In the genomic region with DNA sequence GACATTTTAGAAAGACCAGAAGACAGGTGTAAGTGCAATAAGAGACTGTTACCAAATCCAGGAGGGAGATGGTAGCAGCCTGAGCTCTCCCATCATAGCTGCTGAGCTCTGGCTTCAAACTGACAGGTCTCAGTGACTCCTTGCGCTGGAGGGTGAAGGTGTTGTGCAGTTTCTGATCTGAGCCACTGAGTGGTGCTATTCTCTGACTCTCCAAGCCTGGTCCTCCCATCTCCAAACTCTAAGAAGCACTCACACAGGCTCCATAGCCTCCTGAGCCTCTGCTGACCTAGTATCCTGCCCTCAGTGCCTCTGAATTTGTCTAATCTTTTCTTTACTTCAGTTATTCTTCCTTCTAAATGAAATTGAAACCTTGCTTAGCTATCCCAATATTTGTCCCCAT, we compare ENCODE assay signal across 12 mouse cellular contexts. TPM values are rescaled to one million over a fixed set of nuclear protein-coding genes. Genes with fewer than 3 reads are reported as not detected.
A peak's percentile ranks its signal among the peaks of the same experiment; 100 is the strongest.
DNase-seq lines count a peak whose midpoint lies in the region; ATAC-seq and TF ChIP-seq lines count a peak whose summit lies in the region.
"Had no signal": no experiment of that assay in that cellular context is flagged by ENCODE, and none has a peak within 500 bp of the region (broad histone marks: within the 10 kb centered on the region; RNA-seq: fewer than 3 reads in every experiment).

No protein-coding gene starts in this region.

- no peaks in the 10 kb centered on the region for H3K27me3 ChIP-seq in embryonic facial prominence, embryonic 11.5 days (ENCODE audit: control insufficient read depth, insufficient read depth, low read length)
- peaks cover 48% of the 10 kb centered on the region for H3K27me3 ChIP-seq in embryonic facial prominence, embryonic 10.5 days (replicated peaks; ENCODE audit: low read depth, poor library complexity, severe bottlenecking)
- no peaks in the 10 kb centered on the region for H3K27me3 ChIP-seq in lung, embryonic 14.5 days (ENCODE audit: insufficient read depth, low read length)

- DNase-seq in embryonic facial prominence, embryonic 11.5 days (ENCODE audit: low spot score) = peak; percentile 39
- no peak for DNase-seq in embryonic facial prominence, embryonic 10.5 days (ENCODE audit: low spot score)
- DNase-seq in lung, embryonic 14.5 days = peak; percentile 35
- DNase-seq in lung, postnatal 14 days = no peak
- peak; percentile 69 for DNase-seq in MN1 (ENCODE audit: low spot score)
- DNase-seq in spleen, postnatal 4 days (ENCODE audit: low spot score in 2 of 2) = no peak
- no peak for DNase-seq in gastrocnemius, postnatal 4 days (ENCODE audit: low spot score in 2 of 2)
- DNase-seq: liver, embryonic 13.5 days had no signal

- peak; percentile 51 for TF ChIP-seq CTCF in lung, embryonic 14.5 days (IDR thresholded peaks at IDR 0.05; ENCODE audit: low read depth)

- no peaks in the 10 kb centered on the region for H3K36me3 ChIP-seq in embryonic facial prominence, embryonic 11.5 days (replicated peaks; ENCODE audit: control insufficient read depth, insufficient read depth, low read depth, low read length)
- H3K36me3 ChIP-seq in embryonic facial prominence, embryonic 10.5 days (replicated peaks) = no peaks in the 10 kb centered on the region
- no peaks in the 10 kb centered on the region for H3K36me3 ChIP-seq in lung, embryonic 14.5 days (ENCODE audit: insufficient read depth)
- H3K36me3 ChIP-seq: heart, embryonic 13.5 days; liver, embryonic 13.5 days; neural tube, embryonic 12.5 days had no signal

- no peaks in the 10 kb centered on the region for H3K9me3 ChIP-seq in embryonic facial prominence, embryonic 11.5 days (replicated peaks; ENCODE audit: control insufficient read depth, low read length)
- H3K9me3 ChIP-seq in embryonic facial prominence, embryonic 10.5 days = no peaks in the 10 kb centered on the region
- H3K9me3 ChIP-seq in lung, embryonic 14.5 days (ENCODE audit: low read depth, low read length) = no peaks in the 10 kb centered on the region
- H3K9me3 ChIP-seq: heart, embryonic 13.5 days; liver, embryonic 13.5 days; neural tube, embryonic 12.5 days had no signal

- no peak overlapping the region for H3K9ac ChIP-seq in embryonic facial prominence, embryonic 11.5 days (replicated peaks; ENCODE audit: low read length)
- no peak overlapping the region for H3K9ac ChIP-seq in lung, embryonic 14.5 days
- H3K9ac ChIP-seq: heart, embryonic 13.5 days; liver, embryonic 13.5 days; neural tube, embryonic 12.5 days had no signal

- H3K4me2 ChIP-seq in embryonic facial prominence, embryonic 11.5 days (ENCODE audit: low read depth, low read length) = no peak overlapping the region
- H3K4me2 ChIP-seq in lung, embryonic 14.5 days = no peak overlapping the region
- H3K4me2 ChIP-seq: heart, embryonic 13.5 days; liver, embryonic 13.5 days; neural tube, embryonic 12.5 days had no signal

- no peaks in the 10 kb centered on the region for H3K4me1 ChIP-seq in embryonic facial prominence, embryonic 11.5 days (ENCODE audit: control insufficient read depth, insufficient read depth, low read length)
- H3K4me1 ChIP-seq in embryonic facial prominence, embryonic 10.5 days = peaks cover 11% of the 10 kb centered on the region
- H3K4me1 ChIP-seq in lung, embryonic 14.5 days (ENCODE audit: insufficient read depth) = no peaks in the 10 kb centered on the region
- H3K4me1 ChIP-seq: heart, embryonic 13.5 days; liver, embryonic 13.5 days had no signal

- no peak overlapping the region for H3K27ac ChIP-seq in embryonic facial prominence, embryonic 11.5 days (replicated peaks; ENCODE audit: low read depth, low read length)
- H3K27ac ChIP-seq in embryonic facial prominence, embryonic 10.5 days (replicated peaks) = no peak overlapping the region
- H3K27ac ChIP-seq in lung, embryonic 14.5 days (ENCODE audit: low read depth) = no peak overlapping the region
- H3K27ac ChIP-seq: heart, embryonic 13.5 days; liver, embryonic 13.5 days; neural tube, embryonic 12.5 days had no signal

- 9% methylated on average over 1 of the region's 1 CpGs for WGBS in embryonic facial prominence, embryonic 11.5 days
- 11% methylated on average over 1 of the region's 1 CpGs for WGBS in embryonic facial prominence, embryonic 10.5 days
- WGBS in lung, embryonic 14.5 days = 10% methylated on average over 1 of the region's 1 CpGs

- H3K4me3 ChIP-seq in embryonic facial prominence, embryonic 11.5 days (ENCODE audit: low read depth, low read length) = no peak overlapping the region
- no peak overlapping the region for H3K4me3 ChIP-seq in embryonic facial prominence, embryonic 10.5 days
- no peak overlapping the region for H3K4me3 ChIP-seq in lung, embryonic 14.5 days (ENCODE audit: low read depth, low read length)
- H3K4me3 ChIP-seq: heart, embryonic 13.5 days; liver, embryonic 13.5 days; neural tube, embryonic 12.5 days had no signal

- no peak for ATAC-seq in embryonic facial prominence, embryonic 11.5 days (replicated peaks; ENCODE audit: insufficient number of reproducible peaks, low FRiP score, low TSS enrichment, low read depth)
- ATAC-seq in lung, embryonic 14.5 days (ENCODE audit: insufficient read depth) = no peak; the same call in 1 of the 2 replicates
- peak; percentile 93 for ATAC-seq in megakaryocyte progenitor cell, adult 5-6 weeks (replicated peaks; ENCODE audit: poor library complexity)

RNA-seq across cellular contexts. Expression of a gene that starts 11.5 kb away (rescaled TPM):
- polyA plus RNA-seq in embryonic facial prominence, embryonic 11.5 days (2014; fragmentation: Nextera tagmentation; extraction: Ambion mirVana) = 60.4 and 79.9 TPM in 2 replicates
- polyA plus RNA-seq in embryonic facial prominence, embryonic 10.5 days (2016; fragmentation: Nextera tagmentation; extraction: Ambion mirVana) = 52.8 and 56.9 TPM in 2 replicates
- 94.8 and 97.4 TPM in 2 replicates for polyA plus RNA-seq in lung, embryonic 14.5 days (2014; fragmentation: Nextera tagmentation; extraction: Ambion mirVana)
- total RNA-seq in megakaryocyte progenitor cell, adult 5-6 weeks (2015) = 58.2 and 76.2 TPM in 2 replicates
- 57.1 and 73.8 TPM in 2 replicates for total RNA-seq in megakaryocyte progenitor cell, adult 5-6 weeks (2017)
- total RNA-seq in gastrocnemius, postnatal 4 days (2021) = 10 to 100 TPM; 19.0 to 29.5 TPM

RNA-seq across cellular contexts. Expression of a gene that starts 38.3 kb away (rescaled TPM):
- 32.2 and 34.0 TPM in 2 replicates for polyA plus RNA-seq in embryonic facial prominence, embryonic 11.5 days (2014; fragmentation: Nextera tagmentation; extraction: Ambion mirVana)
- polyA plus RNA-seq in embryonic facial prominence, embryonic 10.5 days (2016; fragmentation: Nextera tagmentation; extraction: Ambion mirVana) = 33.9 and 36.4 TPM in 2 replicates
- 35.5 and 36.4 TPM in 2 replicates for polyA plus RNA-seq in lung, embryonic 14.5 days (2014; fragmentation: Nextera tagmentation; extraction: Ambion mirVana)
- total RNA-seq in megakaryocyte progenitor cell, adult 5-6 weeks (2015) = 12.0 and 16.8 TPM in 2 replicates
- total RNA-seq in megakaryocyte progenitor cell, adult 5-6 weeks (2017) = 9.2 and 10.8 TPM in 2 replicates
- 10 to 100 TPM; 60.8 to 67.8 TPM for total RNA-seq in gastrocnemius, postnatal 4 days (2021)

RNA-seq across cellular contexts. Expression of a gene that starts 58.4 kb away (rescaled TPM):
- 13.7 and 17.4 TPM in 2 replicates for polyA plus RNA-seq in embryonic facial prominence, embryonic 11.5 days (2014; fragmentation: Nextera tagmentation; extraction: Ambion mirVana)
- polyA plus RNA-seq in embryonic facial prominence, embryonic 10.5 days (2016; fragmentation: Nextera tagmentation; extraction: Ambion mirVana) = 22.2 and 25.1 TPM in 2 replicates
- 43.5 and 44.3 TPM in 2 replicates for polyA plus RNA-seq in lung, embryonic 14.5 days (2014; fragmentation: Nextera tagmentation; extraction: Ambion mirVana)
- total RNA-seq in megakaryocyte progenitor cell, adult 5-6 weeks (2015) = 149 and 164 TPM in 2 replicates
- 35.3 and 55.5 TPM in 2 replicates for total RNA-seq in megakaryocyte progenitor cell, adult 5-6 weeks (2017)
- total RNA-seq in gastrocnemius, postnatal 4 days (2021) = 10 to 100 TPM; 85.3 to 97.2 TPM

RNA-seq across cellular contexts. Expression of a gene that starts 58.8 kb away (rescaled TPM):
- polyA plus RNA-seq in embryonic facial prominence, embryonic 11.5 days (2014; fragmentation: Nextera tagmentation; extraction: Ambion mirVana) = 0.20 and 0.21 TPM in 2 replicates
- polyA plus RNA-seq in embryonic facial prominence, embryonic 10.5 days (2016; fragmentation: Nextera tagmentation; extraction: Ambion mirVana) = not detected in 2 replicates
- not detected in 2 replicates for polyA plus RNA-seq in lung, embryonic 14.5 days (2014; fragmentation: Nextera tagmentation; extraction: Ambion mirVana)
- 0.78 TPM in 1 of 2 replicates, not detected in the other for total RNA-seq in megakaryocyte progenitor cell, adult 5-6 weeks (2015)
- not detected in 2 replicates for total RNA-seq in megakaryocyte progenitor cell, adult 5-6 weeks (2017)
- under 1 TPM in 1 of 2 experiments, not detected in 1; 0.70 TPM for total RNA-seq in gastrocnemius, postnatal 4 days (2021)
- polyA plus RNA-seq: heart, embryonic 13.5 days; liver, embryonic 13.5 days; neural tube, embryonic 12.5 days; stomach, embryonic 14.5 days had no signal

Comparison
In these comparisons a context has a peak if more than half of its experiments do, and no peak if none do; other contexts are left out.
1. DNase-seq: peak in embryonic facial prominence, embryonic 11.5 days (single experiment), lung, embryonic 14.5 days (single experiment) and MN1 (single experiment); none in embryonic facial prominence, embryonic 10.5 days (single experiment), lung, postnatal 14 days (single experiment), spleen, postnatal 4 days (0 of 2) and gastrocnemius, postnatal 4 days (0 of 2).